Mouse (Mus musculus): ENCODE results near the gene Pilrb2. TPM values are rescaled to one million over a fixed set of nuclear protein-coding genes. Genes with fewer than 3 reads are reported as not detected.

The Pilrb2 gene
- total and polyA plus RNA-seq, 2 experiments from 2014 or later = not detected

GRCm38 (mm10) chr5:137822602-137823001 is 49.0 kb downstream of the Pilrb2 start:
- ATAC-seq (no peak), DNase-seq (ENCODE audit: low spot score) (no peak)
- no peaks in the 10 kb centered on the region for H3K9me3 ChIP-seq (ENCODE audit: low read length)
- H3K27ac ChIP-seq = no peak overlapping the region
- H3K4me1 ChIP-seq (ENCODE audit: insufficient read depth, low read length) = no peaks in the 10 kb centered on the region
- H3K4me2 ChIP-seq (ENCODE audit: low read depth, low read length) = no peak overlapping the region
- H3K4me3 ChIP-seq (ENCODE audit: low read length) = no peak overlapping the region
- 77% methylated on average over 1 of the region's 1 CpGs for WGBS
- no peak for TF ChIP-seq CTCF (IDR thresholded peaks at IDR 0.05; ENCODE audit: low read depth)
- H3K9ac ChIP-seq (replicated peaks; ENCODE audit: low read length) = no peak overlapping the region
- no peaks in the 10 kb centered on the region for H3K36me3 ChIP-seq (ENCODE audit: insufficient read depth, low read length)
- H3K27me3 ChIP-seq (ENCODE audit: insufficient read depth, low read length) = no peaks in the 10 kb centered on the region

- TF ChIP-seq CTCF (IDR thresholded peaks at IDR 0.05; ENCODE audit: low read depth) = no peak
- Histone ChIP-seq H3K27me3 (ENCODE audit: insufficient read depth, low read length) (no peaks in the 10 kb centered on the region), H3K4me1 (ENCODE audit: insufficient read depth, low read length) (no peaks in the 10 kb centered on the region), H3K9ac (replicated peaks; ENCODE audit: low read length) (no peak overlapping the region), H3K9me3 (ENCODE audit: low read length) (no peaks in the 10 kb centered on the region), H3K4me2 (ENCODE audit: low read depth, low read length) (no peak overlapping the region), H3K36me3 (ENCODE audit: insufficient read depth, low read length) (no peaks in the 10 kb centered on the region), H3K27ac (no peak overlapping the region), H3K4me3 (ENCODE audit: low read length) (no peak overlapping the region)
- DNase-seq (ENCODE audit: low spot score) (no peak), ATAC-seq (no peak)
- WGBS = 50% methylated on average over 4 of the region's 4 CpGs
Measured at GRCm38 (mm10) chr5:137822126-137822525, 49.5 kb downstream of the Pilrb2 start.

GRCm38 (mm10) chr5:137817466-137818222 is 54.0 kb downstream of the Pilrb2 start:
- Histone ChIP-seq H3K4me2 (ENCODE audit: low read depth, low read length) (no peak overlapping the region), H3K9ac (replicated peaks; ENCODE audit: low read length) (no peak overlapping the region), H3K9me3 (ENCODE audit: low read length) (no peaks in the 10 kb centered on the region), H3K4me1 (ENCODE audit: insufficient read depth, low read length) (no peaks in the 10 kb centered on the region), H3K27me3 (ENCODE audit: insufficient read depth, low read length) (no peaks in the 10 kb centered on the region), H3K27ac (no peak overlapping the region), H3K4me3 (ENCODE audit: low read length) (no peak overlapping the region), H3K36me3 (ENCODE audit: insufficient read depth, low read length) (no peaks in the 10 kb centered on the region)
- ATAC-seq (no peak), DNase-seq (ENCODE audit: low spot score) (no peak)
- 75% methylated on average over 4 of the region's 4 CpGs for WGBS
- no peak for TF ChIP-seq CTCF (IDR thresholded peaks at IDR 0.05; ENCODE audit: low read depth)

Other genes with a start within 250 kb of the Pilrb2 start
- gene Fbxo24, start 242.8 kb downstream of the Pilrb2 start, total RNA-seq (2014; rRNA removed) = 0.25 and 0.26 TPM in 2 replicates
- gene Fbxo24, start 242.8 kb downstream of the Pilrb2 start, polyA plus RNA-seq (2015; fragmentation: Nextera tagmentation; extraction: Ambion mirVana) = 0.18 TPM in 1 of 2 replicates, not detected in the other
- gene Lrch4, start 242.7 kb downstream of the Pilrb2 start, total RNA-seq (2014; rRNA removed) = 9.6 and 10.4 TPM in 2 replicates
- 12.3 and 14.6 TPM in 2 replicates for gene Lrch4, start 242.7 kb downstream of the Pilrb2 start, polyA plus RNA-seq (2015; fragmentation: Nextera tagmentation; extraction: Ambion mirVana)
- gene Gm20605, start 242.6 kb downstream of the Pilrb2 start, total RNA-seq (2014; rRNA removed) = 3.4 and 4.1 TPM in 2 replicates
- gene Gm20605, start 242.6 kb downstream of the Pilrb2 start, polyA plus RNA-seq (2015; fragmentation: Nextera tagmentation; extraction: Ambion mirVana) = 4.1 and 5.3 TPM in 2 replicates
- 0.97 and 5.2 TPM in 2 replicates for gene Sap25, start 230.5 kb downstream of the Pilrb2 start, total RNA-seq (2014; rRNA removed)
- gene Sap25, start 230.5 kb downstream of the Pilrb2 start, polyA plus RNA-seq (2015; fragmentation: Nextera tagmentation; extraction: Ambion mirVana) = 2.9 and 3.7 TPM in 2 replicates
- 0.40 and 1.4 TPM in 2 replicates for gene Irs3, start 226.1 kb downstream of the Pilrb2 start, total RNA-seq (2014; rRNA removed)
- gene Irs3, start 226.1 kb downstream of the Pilrb2 start, polyA plus RNA-seq (2015; fragmentation: Nextera tagmentation; extraction: Ambion mirVana) = 0.36 and 0.39 TPM in 2 replicates
- 18.7 and 27.0 TPM in 2 replicates for gene Agfg2, start 187.1 kb downstream of the Pilrb2 start, total RNA-seq (2014; rRNA removed)
- 16.4 and 17.5 TPM in 2 replicates for gene Agfg2, start 187.1 kb downstream of the Pilrb2 start, polyA plus RNA-seq (2015; fragmentation: Nextera tagmentation; extraction: Ambion mirVana)
- gene Nyap1, start 130.2 kb downstream of the Pilrb2 start, total RNA-seq (2014; rRNA removed) = 192 and 215 TPM in 2 replicates
- gene Nyap1, start 130.2 kb downstream of the Pilrb2 start, polyA plus RNA-seq (2015; fragmentation: Nextera tagmentation; extraction: Ambion mirVana) = 30.0 and 33.2 TPM in 2 replicates
- 383 and 444 TPM in 2 replicates for gene Tsc22d4, start 126.1 kb downstream of the Pilrb2 start, total RNA-seq (2014; rRNA removed)
- gene Tsc22d4, start 126.1 kb downstream of the Pilrb2 start, polyA plus RNA-seq (2015; fragmentation: Nextera tagmentation; extraction: Ambion mirVana) = 251 and 270 TPM in 2 replicates
- 52.8 and 67.0 TPM in 2 replicates for gene Ppp1r35, start 93.0 kb downstream of the Pilrb2 start, total RNA-seq (2014; rRNA removed)
- 35.5 and 37.1 TPM in 2 replicates for gene Ppp1r35, start 93.0 kb downstream of the Pilrb2 start, polyA plus RNA-seq (2015; fragmentation: Nextera tagmentation; extraction: Ambion mirVana)
- 40.3 and 49.2 TPM in 2 replicates for gene Mepce, start 84.2 kb downstream of the Pilrb2 start, total RNA-seq (2014; rRNA removed)
- gene Mepce, start 84.2 kb downstream of the Pilrb2 start, polyA plus RNA-seq (2015; fragmentation: Nextera tagmentation; extraction: Ambion mirVana) = 16.8 and 17.1 TPM in 2 replicates
- 3.8 and 4.9 TPM in 2 replicates for gene Zcwpw1, start 84.0 kb downstream of the Pilrb2 start, total RNA-seq (2014; rRNA removed)
- 11.4 TPM in 2 replicates for gene Zcwpw1, start 84.0 kb downstream of the Pilrb2 start, polyA plus RNA-seq (2015; fragmentation: Nextera tagmentation; extraction: Ambion mirVana)
- gene Pilra, start 35.5 kb downstream of the Pilrb2 start, total RNA-seq (2014; rRNA removed) = 0.07 and 0.47 TPM in 2 replicates
- 0.43 and 0.46 TPM in 2 replicates for gene Pilra, start 35.5 kb downstream of the Pilrb2 start, polyA plus RNA-seq (2015; fragmentation: Nextera tagmentation; extraction: Ambion mirVana)
- gene Pilrb1, start 13.7 kb downstream of the Pilrb2 start, total RNA-seq (2014; rRNA removed) = not detected in 2 replicates
- gene Pilrb1, start 13.7 kb downstream of the Pilrb2 start, polyA plus RNA-seq (2015; fragmentation: Nextera tagmentation; extraction: Ambion mirVana) = not detected in 2 replicates
- gene Cyp3a13, start 49.8 kb upstream of the Pilrb2 start, total RNA-seq (2014; rRNA removed) = 0.16 TPM in 1 of 2 replicates, not detected in the other
- 0.05 TPM in 1 of 2 replicates, not detected in the other for gene Cyp3a13, start 49.8 kb upstream of the Pilrb2 start, polyA plus RNA-seq (2015; fragmentation: Nextera tagmentation; extraction: Ambion mirVana)
- gene Gjc3, start 91.3 kb upstream of the Pilrb2 start, total RNA-seq (2014; rRNA removed) = 6.0 and 8.4 TPM in 2 replicates
- gene Gjc3, start 91.3 kb upstream of the Pilrb2 start, polyA plus RNA-seq (2015; fragmentation: Nextera tagmentation; extraction: Ambion mirVana) = 5.8 and 6.6 TPM in 2 replicates
- not detected in 2 replicates for gene Azgp1, start 109.7 kb upstream of the Pilrb2 start, total RNA-seq (2014; rRNA removed)
- not detected in 2 replicates for gene Azgp1, start 109.7 kb upstream of the Pilrb2 start, polyA plus RNA-seq (2015; fragmentation: Nextera tagmentation; extraction: Ambion mirVana)
- gene Smok3a, start 149.4 kb upstream of the Pilrb2 start, total RNA-seq (2014; rRNA removed) = not detected in 2 replicates
- gene Smok3a, start 149.4 kb upstream of the Pilrb2 start, polyA plus RNA-seq (2015; fragmentation: Nextera tagmentation; extraction: Ambion mirVana) = not detected in 2 replicates
- gene Smok3b, start 149.6 kb upstream of the Pilrb2 start, total RNA-seq (2014; rRNA removed) = not detected in 2 replicates
- gene Smok3b, start 149.6 kb upstream of the Pilrb2 start, polyA plus RNA-seq (2015; fragmentation: Nextera tagmentation; extraction: Ambion mirVana) = not detected in 2 replicates
- gene Smok3c, start 181.4 kb upstream of the Pilrb2 start, total RNA-seq (2014; rRNA removed) = not detected in 2 replicates
- gene Smok3c, start 181.4 kb upstream of the Pilrb2 start, polyA plus RNA-seq (2015; fragmentation: Nextera tagmentation; extraction: Ambion mirVana) = not detected in 2 replicates
- gene Zkscan1, start 213.3 kb upstream of the Pilrb2 start, total RNA-seq (2014; rRNA removed) = 36.8 and 37.8 TPM in 2 replicates
- gene Zkscan1, start 213.3 kb upstream of the Pilrb2 start, polyA plus RNA-seq (2015; fragmentation: Nextera tagmentation; extraction: Ambion mirVana) = 11.7 and 12.0 TPM in 2 replicates
- gene Zscan21, start 245.1 kb upstream of the Pilrb2 start, total RNA-seq (2014; rRNA removed) = 14.7 and 15.4 TPM in 2 replicates
- gene Zscan21, start 245.1 kb upstream of the Pilrb2 start, polyA plus RNA-seq (2015; fragmentation: Nextera tagmentation; extraction: Ambion mirVana) = 50.3 and 52.1 TPM in 2 replicates

All from hindbrain, postnatal 0 days (tissue).